Mouse (Mus musculus) liver, embryonic 11.5 days (tissue): ENCODE results near the gene Gstt1. TPM values are rescaled to one million over a fixed set of nuclear protein-coding genes. Genes with fewer than 3 reads are reported as not detected.
"Not testable (repeated sequence)": the region's sequence is repeated elsewhere in the genome, so short reads cannot be mapped to it uniquely, and the experiment has no call there.

ENCODE experiments used
- ATAC-seq: fragments of 200-750 bp; cut with Nextera tagmentation; replicated peaks from 2 replicates; pipeline ENCODE4 v1.8.0; 2017; ENCODE audit warnings: moderate number of reproducible peaks, mild to moderate bottlenecking, moderate TSS enrichment, moderate library complexity; ENCODE audit not compliant: low FRiP score
- DNase-seq: peaks from one replicate; pipeline ENCODE4 v3.0.0-alpha.2; 2017; ENCODE audit warnings: low spot score
- H3K27ac ChIP-seq: fragments of 300-500 bp; sonication (generic); 2 replicates; pipeline ENCODE4 v1.5.1; 2014; ENCODE audit warnings: mild to moderate bottlenecking, low read depth, low read length, control low read depth
- H3K27me3 ChIP-seq: fragments of 300-500 bp; sonication (generic); replicated peaks from 2 replicates; pipeline ENCODE4 v1.6.1; 2014; ENCODE audit warnings: low read length, mixed read lengths; ENCODE audit not compliant: control insufficient read depth, insufficient read depth
- H3K36me3 ChIP-seq: fragments of 300-500 bp; sonication (generic); 2 replicates; pipeline ENCODE4 v1.6.1; 2014; ENCODE audit warnings: mild to moderate bottlenecking, low read length, moderate library complexity, mixed read lengths; ENCODE audit not compliant: control insufficient read depth, insufficient read depth
- H3K4me1 ChIP-seq: fragments of 300-500 bp; sonication (generic); replicated peaks from 2 replicates; pipeline ENCODE4 v1.6.1; 2014; ENCODE audit warnings: low read length, mixed read lengths; ENCODE audit not compliant: control insufficient read depth, insufficient read depth
- H3K4me2 ChIP-seq: fragments of 300-500 bp; sonication (generic); 2 replicates; pipeline ENCODE4 v1.6.1; 2014; ENCODE audit warnings: mild to moderate bottlenecking, control low read depth, moderate library complexity
- H3K4me3 ChIP-seq: fragments of 300-500 bp; sonication (generic); 2 replicates; pipeline ENCODE4 v1.5.1; 2014; ENCODE audit warnings: low read depth, low read length, control low read depth
- H3K9ac ChIP-seq: fragments of 300-500 bp; sonication (generic); 2 replicates; pipeline ENCODE4 v1.6.1; 2014; ENCODE audit warnings: low read depth, low read length, control low read depth
- H3K9me3 ChIP-seq: fragments of 300-500 bp; sonication (generic); 2 replicates; pipeline ENCODE4 v1.6.1; 2016; ENCODE audit warnings: low read length, inconsistent platforms, mixed read lengths; ENCODE audit not compliant: control insufficient read depth
- WGBS: fragments of 180-500 bp; shearing (Covaris S2); extraction: QIAGEN DNeasy Blood & Tissue Kit; methylation state at CpG from one replicate; pipeline ENCODE4 v1.1.7; 2014; 5-methylcytosine and 5-hydroxymethylcytosine counted together
- polyA plus RNA-seq: library from polyadenylated mRNA; unstranded; fragments of >200 nt; fragmentation: Nextera tagmentation; extraction: Ambion mirVana; gene quantifications from 2 replicates; pipeline ENCODE4 v1.2.1, GENCODE M21; 2014

Gstt1 gene
- 40.7 and 43.0 TPM in 2 replicates for polyA plus RNA-seq

DNA sequence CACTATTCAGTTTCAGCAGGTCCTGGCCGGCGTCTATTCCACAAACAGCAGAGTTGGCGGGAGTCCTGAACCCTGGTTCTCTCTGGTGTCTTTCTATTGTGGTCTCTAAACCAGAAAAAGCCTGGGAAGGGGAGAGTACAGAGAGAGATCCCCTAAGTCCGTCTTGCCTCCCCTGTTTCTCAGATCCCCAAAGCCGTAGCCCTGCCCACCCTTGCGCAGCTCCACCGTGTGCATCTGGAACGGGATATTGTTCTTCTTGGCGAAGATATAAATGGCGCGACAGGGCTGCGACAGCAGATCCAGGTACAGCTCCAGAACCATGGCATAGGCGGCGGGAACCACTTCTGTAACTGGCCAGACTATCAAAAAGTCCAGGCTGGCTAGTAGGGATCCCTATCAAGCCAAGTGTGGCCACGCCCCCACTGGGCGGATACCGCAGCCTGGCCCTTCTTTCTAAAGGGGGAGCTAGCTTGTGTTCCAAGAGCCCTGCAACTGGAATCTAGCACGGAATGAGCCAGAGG, at the start of gene Gstt1:
TSS of gene Gstt1 (minus strand) at position 409 of the 521 bp plus-strand sequence.
- Histone ChIP-seq H3K9me3 (no peaks in the 10 kb centered on the region), H3K4me1 (0 out of 2 replicates have a peak, but pooled peaks cover 4% of the 10 kb centered on the region), H3K4me3 (peak within 1 kb of the TSS; percentile 48), H3K27me3 (no peaks in the 10 kb centered on the region; the same call in 1 of the 2 replicates), H3K9ac (peak within 1 kb of the TSS; percentile 56), H3K27ac (no peak within 1 kb of the TSS), H3K36me3 (no peaks in the 10 kb centered on the region), H3K4me2 (peak within 1 kb of the TSS; percentile 87)
- ATAC-seq (peak; percentile 69), DNase-seq (peak; percentile 61)
- WGBS = 4% methylated on average over 18 of the region's 18 CpGs

DNA sequence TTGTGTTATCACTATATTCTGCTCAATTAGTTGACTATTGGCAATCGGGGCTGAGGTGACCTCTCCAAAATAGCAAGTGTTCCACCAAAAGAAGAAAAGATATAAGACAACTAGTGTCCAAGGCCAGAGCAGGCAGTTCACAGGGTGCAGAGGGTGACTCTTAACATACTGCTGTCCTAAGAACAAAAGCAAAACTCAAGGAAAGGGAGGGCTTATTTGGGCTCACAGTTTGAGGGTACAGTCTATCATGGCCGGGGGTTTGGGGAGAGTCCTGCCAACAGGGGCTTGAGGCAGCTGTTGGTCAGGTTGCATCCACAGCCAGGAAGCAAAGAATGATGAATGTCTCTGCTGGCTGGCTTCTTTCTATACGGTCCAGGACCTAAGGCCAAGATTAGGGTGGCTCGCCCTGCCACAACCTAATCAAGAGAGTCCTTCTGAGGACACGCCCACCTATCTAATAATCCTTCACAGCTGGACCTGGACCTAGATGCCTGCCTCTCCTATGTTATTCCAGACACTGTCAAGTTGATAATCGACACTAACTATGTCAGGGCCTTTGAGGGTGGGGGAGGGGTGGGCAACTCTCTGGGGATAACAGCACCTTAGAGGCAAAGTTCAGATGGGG, 47.0 kb upstream of the Gstt1 start:
- WGBS = 50% methylated on average over 6 of the region's 6 CpGs
- no peaks in the 10 kb centered on the region for H3K9me3 ChIP-seq
- 0 out of 2 replicates have a peak overlapping the region, but pooled peaks have one; percentile 19 for H3K27ac ChIP-seq
- H3K4me1 ChIP-seq = peaks cover 13% of the 10 kb centered on the region
- no peaks in the 10 kb centered on the region for H3K36me3 ChIP-seq
- DNase-seq = no peak
- ATAC-seq = peak; percentile 95
- no peaks in the 10 kb centered on the region for H3K27me3 ChIP-seq
- no peak overlapping the region for H3K4me3 ChIP-seq
- no peak overlapping the region for H3K9ac ChIP-seq
- peak overlapping the region; percentile 30; the same call in 1 of the 2 replicates for H3K4me2 ChIP-seq

DNA sequence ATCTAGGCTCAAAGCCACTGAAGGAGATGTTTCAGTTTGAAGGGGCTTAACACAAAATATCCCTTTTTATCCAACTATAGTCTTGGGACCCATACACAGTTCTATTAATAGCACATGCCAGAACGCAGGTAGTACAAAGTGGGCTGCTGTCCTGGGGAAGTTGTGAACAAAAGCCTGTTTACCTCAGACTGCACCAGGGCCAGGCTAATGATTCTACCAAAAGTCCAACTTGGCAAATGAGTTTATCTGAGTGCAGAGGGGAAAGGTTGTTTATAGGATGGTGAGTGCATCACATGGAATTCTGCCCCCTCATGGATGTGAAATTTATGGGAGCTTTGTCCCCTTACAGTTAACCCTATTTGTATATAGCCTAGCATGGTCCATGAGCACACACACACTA, 46.4 kb upstream of the Gstt1 start:
- ATAC-seq (no peak), DNase-seq (no peak)
- Histone ChIP-seq H3K9me3 (no peaks in the 10 kb centered on the region), H3K27me3 (no peaks in the 10 kb centered on the region), H3K27ac (no peak overlapping the region), H3K9ac (no peak overlapping the region), H3K4me2 (no peak overlapping the region), H3K36me3 (no peaks in the 10 kb centered on the region), H3K4me3 (no peak overlapping the region), H3K4me1 (peaks cover 13% of the 10 kb centered on the region)
- WGBS = 74% methylated on average over 1 of the region's 1 CpGs

DNA sequence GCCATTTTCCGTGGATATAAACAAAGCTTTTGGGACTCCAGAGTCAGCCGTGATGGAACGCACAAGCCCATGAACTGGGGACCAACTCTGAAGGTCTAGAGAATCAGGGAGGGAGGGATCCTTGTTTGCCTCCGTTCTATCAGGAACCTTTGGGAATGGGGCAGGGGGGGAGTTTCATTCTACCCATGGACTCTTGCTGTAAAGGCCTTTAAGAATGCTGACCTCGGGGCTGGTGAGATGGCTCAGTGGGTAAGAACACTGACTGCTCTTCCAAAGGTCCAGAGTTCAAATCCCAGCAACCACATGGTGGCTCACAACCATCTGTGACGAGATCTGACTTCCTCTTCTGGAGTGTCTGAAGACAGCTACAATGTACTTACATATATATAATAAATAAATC, 45.5 kb upstream of the Gstt1 start:
- not testable (repeated sequence) for H3K4me2 ChIP-seq, H3K27me3 ChIP-seq, H3K27ac ChIP-seq, H3K36me3 ChIP-seq, ATAC-seq, H3K9me3 ChIP-seq, H3K9ac ChIP-seq, H3K4me3 ChIP-seq, DNase-seq
- H3K4me1 ChIP-seq = peaks cover 13% of the 10 kb centered on the region
- WGBS = 75% methylated on average over 6 of the region's 6 CpGs

DNA sequence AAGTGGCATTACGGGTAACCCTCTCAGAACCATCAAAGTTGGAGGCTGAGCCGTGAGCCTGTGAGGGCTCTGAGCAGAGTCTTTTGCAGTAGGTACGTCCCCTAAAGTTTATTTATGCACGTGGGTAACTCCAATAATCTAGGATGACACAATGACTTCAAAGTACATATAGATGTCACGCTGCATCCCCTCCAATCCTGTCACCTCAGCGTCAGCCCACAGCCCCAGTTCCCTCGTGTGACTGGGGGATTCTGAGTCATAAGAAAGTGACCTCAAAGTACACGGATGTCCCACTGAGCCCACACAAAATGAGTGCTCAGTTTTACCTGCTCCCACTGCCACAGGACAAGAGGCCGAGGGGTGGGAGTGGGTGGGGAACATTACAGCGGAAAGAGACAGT, 40.7 kb upstream of the Gstt1 start:
- Histone ChIP-seq H3K4me3 (no peak overlapping the region), H3K27me3 (no peaks in the 10 kb centered on the region), H3K36me3 (no peaks in the 10 kb centered on the region), H3K9me3 (no peaks in the 10 kb centered on the region), H3K4me1 (peaks cover 23% of the 10 kb centered on the region), H3K9ac (no peak overlapping the region), H3K4me2 (no peak overlapping the region), H3K27ac (no peak overlapping the region)
- DNase-seq = no peak
- WGBS = 77% methylated on average over 10 of the region's 10 CpGs
- ATAC-seq = no peak

DNA sequence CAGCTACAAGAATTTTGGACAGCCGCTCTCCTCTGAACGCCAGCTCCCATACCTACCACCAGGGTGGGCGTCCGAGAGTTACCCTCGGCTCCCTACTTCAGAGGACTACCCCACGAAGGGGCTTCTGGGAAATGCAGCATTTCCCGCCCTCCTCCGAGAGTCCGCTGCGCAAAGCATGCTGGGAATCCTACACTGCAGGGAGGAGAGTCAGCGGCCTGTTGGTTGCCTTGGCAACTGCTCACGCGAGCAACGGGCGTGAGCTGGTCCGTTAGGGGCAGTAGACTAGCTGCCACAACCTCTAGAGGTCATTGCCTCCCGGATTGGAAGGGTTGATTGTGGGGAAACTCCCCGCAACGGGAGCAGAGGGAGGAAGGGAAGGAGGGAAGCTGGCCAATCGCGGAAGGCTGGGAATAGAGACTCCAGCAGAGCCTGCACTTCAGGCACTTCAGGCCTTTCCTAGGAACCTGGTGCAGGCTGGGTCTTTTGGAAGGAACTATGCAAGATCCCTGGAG, 38.9 kb upstream of the Gstt1 start, which contains the start of gene Gstt2:
TSS of gene Gstt2 (minus strand) at position 177 of the 512 bp plus-strand sequence.
- H3K4me3 ChIP-seq = peak within 1 kb of the TSS; percentile 51
- no peaks in the 10 kb centered on the region for H3K36me3 ChIP-seq
- no peaks in the 10 kb centered on the region for H3K27me3 ChIP-seq
- H3K9me3 ChIP-seq = no peaks in the 10 kb centered on the region
- DNase-seq = peak; percentile 90
- peak within 1 kb of the TSS; percentile 77 for H3K9ac ChIP-seq
- peaks cover 31% of the 10 kb centered on the region for H3K4me1 ChIP-seq
- ATAC-seq = peak; percentile 81
- H3K4me2 ChIP-seq = peak within 1 kb of the TSS; percentile 94
- under 1% methylated on average over 21 of the region's 21 CpGs for WGBS
- H3K27ac ChIP-seq = peak within 1 kb of the TSS; percentile 77

DNA sequence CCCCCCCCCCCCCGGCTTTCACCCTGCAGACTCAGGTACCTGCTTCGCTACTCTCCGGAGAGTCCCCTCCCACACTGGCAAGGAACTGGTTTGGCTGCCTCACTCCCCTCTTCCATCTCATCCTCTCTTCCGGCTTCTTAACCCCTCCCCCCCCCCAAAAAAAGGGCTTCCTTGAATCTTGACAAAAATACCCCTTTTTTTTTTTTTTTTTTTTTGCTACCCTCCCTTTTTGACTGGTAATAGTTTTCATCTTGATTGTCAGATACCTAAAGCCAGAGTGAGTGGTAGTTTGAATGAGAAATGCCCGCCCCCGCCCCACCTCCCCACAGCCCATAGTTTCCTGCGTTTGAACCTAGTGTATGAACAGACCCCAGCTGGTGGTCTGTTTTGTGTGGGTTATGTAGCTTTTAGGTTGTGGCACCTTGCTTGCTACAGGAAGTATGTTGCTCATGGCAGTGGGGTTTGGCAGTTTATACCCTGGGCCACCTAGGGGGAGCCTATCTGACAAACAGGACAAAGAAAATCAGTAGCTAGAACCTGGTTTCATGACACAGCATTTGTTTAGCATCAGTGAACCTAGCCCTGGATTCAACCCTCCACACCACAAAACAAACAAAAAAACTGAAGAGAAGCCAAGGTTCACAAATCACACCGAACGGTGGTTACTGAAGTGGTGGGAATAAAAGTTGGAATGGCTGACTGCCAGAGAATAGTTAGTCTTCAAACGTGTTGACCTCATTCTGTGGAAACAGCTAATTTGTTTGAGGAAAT, 37.6 kb upstream of the Gstt1 start:
- Histone ChIP-seq H3K27ac (peak overlapping the region; percentile 77), H3K27me3 (no peaks in the 10 kb centered on the region), H3K9me3 (no peaks in the 10 kb centered on the region), H3K4me3 (peak overlapping the region; percentile 52), H3K4me1 (peaks cover 31% of the 10 kb centered on the region), H3K4me2 (peak overlapping the region; percentile 94), H3K36me3 (no peaks in the 10 kb centered on the region), H3K9ac (peak overlapping the region; percentile 49)
- 16% methylated on average over 10 of the region's 10 CpGs for WGBS
- ATAC-seq = no peak; the same call in 1 of the 2 replicates
- DNase-seq = no peak

DNA sequence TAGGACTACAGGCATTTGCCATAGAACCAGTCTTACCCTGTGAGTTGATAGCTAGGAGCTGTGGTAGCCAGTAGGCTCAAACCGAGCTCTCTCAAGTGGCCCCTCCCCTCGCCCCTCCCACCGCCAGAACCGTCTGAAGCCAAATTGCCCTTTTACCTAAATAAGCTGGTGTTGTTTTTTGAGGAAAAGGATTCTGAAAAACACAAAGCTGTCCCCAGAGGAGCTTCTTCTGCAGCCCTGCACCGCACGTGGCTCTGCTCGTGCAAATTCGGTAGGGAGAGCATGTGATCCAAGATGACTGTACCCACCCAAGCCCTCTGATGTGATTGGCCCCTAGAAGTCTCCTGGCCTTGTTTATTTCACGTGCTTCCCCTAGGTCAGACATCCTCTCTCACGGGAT, 36.9 kb upstream of the Gstt1 start:
- DNase-seq = peak; percentile 83
- no peaks in the 10 kb centered on the region for H3K27me3 ChIP-seq
- H3K9ac ChIP-seq = peak overlapping the region; percentile 63
- H3K36me3 ChIP-seq = no peaks in the 10 kb centered on the region
- peak overlapping the region; percentile 94 for H3K4me2 ChIP-seq
- H3K4me1 ChIP-seq = peaks cover 31% of the 10 kb centered on the region
- H3K27ac ChIP-seq = peak overlapping the region; percentile 77
- WGBS = under 1% methylated on average over 10 of the region's 10 CpGs
- ATAC-seq = peak; percentile 67
- H3K9me3 ChIP-seq = no peaks in the 10 kb centered on the region
- H3K4me3 ChIP-seq = peak overlapping the region; percentile 52
